Mouse (Mus musculus): ENCODE measurements around the gene Sae1.
"Not testable (repeated sequence)": the region's sequence is repeated elsewhere in the genome, so short reads cannot be mapped to it uniquely, and the experiment has no call there.

The Sae1 gene

GRCm38 (mm10) chr7:16402449-16402848 lies 14.8 kb upstream of the Sae1 start:
- DNase-seq, result peak; percentile 38 to 42

- peak; percentile 62 to 68 for DNase-seq
These were observed 14.4 kb upstream of the Sae1 start for GRCm38 (mm10) chr7:16401991-16402431.

- peak; percentile 93 to 96 for DNase-seq
These were observed 13.3 kb upstream of the Sae1 start, which contains the start of gene Zc3h4 for GRCm38 (mm10) chr7:16400689-16401611. TSS of gene Zc3h4 (plus strand) at chr7:16400910.

- peak; percentile 98 to 100 for DNase-seq
These were observed 12.4 kb upstream of the Sae1 start for GRCm38 (mm10) chr7:16399820-16400688.

GRCm38 (mm10) chr7:16399098-16399819 lies 11.7 kb upstream of the Sae1 start:
- peak; percentile 88 to 91 for DNase-seq

- DNase-seq, result no peak
These were observed 10.9 kb upstream of the Sae1 start for GRCm38 (mm10) chr7:16398387-16399050.

GRCm38 (mm10) chr7:16397465-16397864 lies 9.9 kb upstream of the Sae1 start:
- DNase-seq, result no peak

- DNase-seq, result no peak
These were observed 8.3 kb upstream of the Sae1 start for GRCm38 (mm10) chr7:16395944-16396343.

- DNase-seq, result no peak
These were observed 5.3 kb upstream of the Sae1 start for GRCm38 (mm10) chr7:16392923-16393322.

- not testable (repeated sequence) for DNase-seq
These were observed 2.3 kb upstream of the Sae1 start for GRCm38 (mm10) chr7:16389942-16390341.

- DNase-seq, result peak; percentile 45 to 55
These were observed 11.1 kb downstream of the Sae1 start for GRCm38 (mm10) chr7:16376505-16376904.

- DNase-seq, result no peak
These were observed 12.6 kb downstream of the Sae1 start for GRCm38 (mm10) chr7:16374989-16375388.

- no peak for DNase-seq
These were observed 13.9 kb downstream of the Sae1 start for GRCm38 (mm10) chr7:16373719-16374118.

GRCm38 (mm10) chr7:16370596-16370995 lies 17.0 kb downstream of the Sae1 start:
- DNase-seq, result no peak

- no peak for DNase-seq
These were observed 18.8 kb downstream of the Sae1 start for GRCm38 (mm10) chr7:16368835-16369234.

- DNase-seq, result no peak
These were observed 20.9 kb downstream of the Sae1 start for GRCm38 (mm10) chr7:16366669-16367068.

- DNase-seq, result no peak
These were observed 21.4 kb downstream of the Sae1 start for GRCm38 (mm10) chr7:16366133-16366646.

- no peak for DNase-seq
These were observed 22.6 kb downstream of the Sae1 start for GRCm38 (mm10) chr7:16364901-16365500.

- DNase-seq, result peak; percentile 16 to 27
These were observed 23.3 kb downstream of the Sae1 start for GRCm38 (mm10) chr7:16364319-16364718.

- no peak for DNase-seq
These were observed 30.0 kb downstream of the Sae1 start for GRCm38 (mm10) chr7:16357602-16358001.

GRCm38 (mm10) chr7:16355854-16356594 lies 31.6 kb downstream of the Sae1 start:
- DNase-seq, result no peak
